Mouse (Mus musculus) liver, embryonic 15.5 days (tissue): ENCODE results near the gene Cd83. TPM values are rescaled to one million over a fixed set of nuclear protein-coding genes. Genes with fewer than 3 reads are reported as not detected.

Experiments
- ATAC-seq: fragments of 200-750 bp; cut with Nextera tagmentation; 2 replicates; pipeline ENCODE4 v1.8.0; 2017; ENCODE audit warnings: moderate number of reproducible peaks, mild to moderate bottlenecking, moderate library complexity; ENCODE audit not compliant: insufficient read depth
- H3K27ac ChIP-seq: fragments of 300-500 bp; sonication (generic); replicated peaks from 2 replicates; pipeline ENCODE4 v1.5.1; 2015; ENCODE audit warnings: mild to moderate bottlenecking, inconsistent platforms
- H3K27me3 ChIP-seq: fragments of 300-500 bp; sonication (generic); 2 replicates; pipeline ENCODE4 v1.6.1; 2015; ENCODE audit warnings: mild to moderate bottlenecking, inconsistent platforms
- H3K36me3 ChIP-seq: fragments of 300-500 bp; sonication (generic); replicated peaks from 2 replicates; pipeline ENCODE4 v1.6.1; 2015; ENCODE audit warnings: moderate library complexity, mild to moderate bottlenecking, inconsistent platforms
- H3K4me1 ChIP-seq: fragments of 300-500 bp; sonication (generic); replicated peaks from 2 replicates; pipeline ENCODE4 v1.6.1; 2015; ENCODE audit warnings: inconsistent platforms
- H3K4me2 ChIP-seq: fragments of 300-500 bp; sonication (generic); 2 replicates; pipeline ENCODE4 v1.6.1; 2015; ENCODE audit warnings: moderate library complexity, mild to moderate bottlenecking, inconsistent platforms
- H3K4me3 ChIP-seq: fragments of 300-500 bp; sonication (generic); replicated peaks from 2 replicates; pipeline ENCODE4 v1.5.1; 2015; ENCODE audit warnings: mild to moderate bottlenecking, inconsistent platforms
- H3K9ac ChIP-seq: fragments of 300-500 bp; sonication (generic); 2 replicates; pipeline ENCODE4 v1.6.1; 2015; ENCODE audit warnings: moderate library complexity, mild to moderate bottlenecking, inconsistent platforms
- H3K9me3 ChIP-seq: fragments of 300-500 bp; sonication (generic); replicated peaks from 2 replicates; pipeline ENCODE4 v1.6.1; 2016; ENCODE audit warnings: inconsistent platforms
- WGBS: fragments of 180-500 bp; shearing (Covaris S2); methylation state at CpG from one replicate; pipeline ENCODE4 v1.1.7; 2015; ENCODE audit warnings: mixed read lengths; ENCODE audit not compliant: insufficient replicate concordance; 5-methylcytosine and 5-hydroxymethylcytosine counted together
- polyA plus RNA-seq: library from polyadenylated mRNA; unstranded; fragments of >200 nt; fragmentation: Nextera tagmentation; extraction: Ambion mirVana; gene quantifications from 2 replicates; pipeline ENCODE4 v1.2.1, GENCODE M21; 2015

Cd83 gene
- 1.0 and 1.7 TPM in 2 replicates for polyA plus RNA-seq

DNA sequence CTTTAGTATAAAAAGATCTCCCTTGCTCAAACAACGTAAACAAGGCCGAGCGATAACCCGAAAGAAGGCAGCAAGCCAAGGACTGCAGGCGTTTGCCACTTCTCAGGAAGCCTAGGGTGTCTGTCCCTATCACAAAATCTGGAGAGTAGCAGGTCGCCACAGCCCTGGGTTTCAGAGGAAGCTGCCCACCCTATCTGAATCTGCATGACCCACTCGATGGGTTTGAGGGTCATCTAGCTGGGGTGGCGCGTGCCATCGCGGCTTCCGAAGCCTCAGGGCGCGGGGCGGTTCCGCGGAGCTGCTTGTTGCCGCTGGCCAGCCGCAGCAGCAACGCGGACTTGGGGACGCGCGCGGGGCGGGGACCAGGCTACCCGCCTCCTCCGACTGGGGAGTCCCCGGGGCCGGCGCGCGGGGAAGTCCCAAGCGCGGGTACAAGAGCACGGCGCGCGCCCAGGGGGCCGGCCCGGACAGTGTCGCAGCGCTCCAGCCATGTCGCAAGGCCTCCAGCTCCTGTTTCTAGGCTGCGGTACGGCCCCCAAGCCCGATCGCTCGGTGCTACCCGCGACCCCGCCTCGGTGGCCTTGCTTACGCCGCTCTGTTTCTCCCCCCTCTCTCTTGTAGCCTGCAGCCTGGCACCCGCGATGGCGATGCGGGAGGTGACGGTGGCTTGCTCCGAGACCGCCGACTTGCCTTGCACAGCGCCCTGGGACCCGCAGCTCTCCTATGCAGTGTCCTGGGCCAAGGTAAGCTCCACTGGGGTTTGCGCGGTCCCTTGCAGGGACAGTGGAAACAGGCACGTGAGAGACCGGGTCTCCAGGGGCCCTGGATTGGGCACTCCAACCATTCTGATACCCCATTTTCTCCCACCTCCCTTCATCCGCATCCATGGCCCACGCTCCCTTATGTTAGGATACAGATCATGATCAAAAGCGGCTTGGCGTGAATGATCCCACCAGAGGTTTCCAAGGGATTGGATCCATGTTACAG is at the start of gene Cd83:
Gene Cd83 (plus strand): TSS at position 51 of the 987 bp plus-strand sequence.
- WGBS: 6% methylated on average over 73 of the region's 73 CpGs
- Histone ChIP-seq H3K9ac (no peak within 1 kb of the TSS), H3K27ac (no peak within 1 kb of the TSS), H3K36me3 (no peaks in the 10 kb centered on the region), H3K4me2 (peak within 1 kb of the TSS; percentile 65), H3K4me3 (peak within 1 kb of the TSS; percentile 47), H3K9me3 (no peaks in the 10 kb centered on the region), H3K4me1 (0 out of 2 replicates have a peak, but pooled peaks cover 5% of the 10 kb centered on the region), H3K27me3 (peaks cover 46% of the 10 kb centered on the region)
- ATAC-seq: peak; percentile 73

- no peaks in the 10 kb centered on the region for H3K27me3 ChIP-seq
- no peaks in the 10 kb centered on the region for H3K4me1 ChIP-seq
- no peak overlapping the region for H3K4me3 ChIP-seq
- no peak overlapping the region for H3K27ac ChIP-seq
- H3K36me3 ChIP-seq: no peaks in the 10 kb centered on the region
- ATAC-seq: no peak
- 32% methylated on average over 15 of the region's 15 CpGs for WGBS
- H3K9ac ChIP-seq: no peak overlapping the region
- no peak overlapping the region for H3K4me2 ChIP-seq
- H3K9me3 ChIP-seq: no peaks in the 10 kb centered on the region
Measured at GRCm38 (mm10) chr13:43739598-43740275, 44.8 kb upstream of the Cd83 start.

DNA sequence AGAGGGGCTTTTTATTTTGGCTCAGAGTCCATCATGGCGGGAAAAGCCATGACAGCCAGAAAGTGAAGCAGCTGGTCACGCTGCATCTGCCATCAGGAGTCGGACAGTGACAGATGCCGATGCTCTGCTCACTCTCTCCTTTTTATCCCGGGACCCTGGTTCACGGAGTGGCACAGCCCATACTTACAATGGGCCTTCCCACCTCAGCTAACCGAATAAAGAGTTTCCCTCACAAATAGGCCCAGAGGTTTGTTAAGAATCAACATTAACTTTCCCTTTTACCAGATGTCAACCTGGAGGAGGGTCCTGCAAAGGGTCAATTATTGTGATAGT is 44.3 kb upstream of the Cd83 start:
- H3K4me1 ChIP-seq: no peaks in the 10 kb centered on the region
- no peak overlapping the region for H3K4me3 ChIP-seq
- no peak overlapping the region for H3K9ac ChIP-seq
- WGBS: 65% methylated on average over 7 of the region's 7 CpGs
- H3K27me3 ChIP-seq: no peaks in the 10 kb centered on the region
- no peak for ATAC-seq
- no peaks in the 10 kb centered on the region for H3K36me3 ChIP-seq
- H3K9me3 ChIP-seq: no peaks in the 10 kb centered on the region
- no peak overlapping the region for H3K4me2 ChIP-seq
- H3K27ac ChIP-seq: no peak overlapping the region

DNA sequence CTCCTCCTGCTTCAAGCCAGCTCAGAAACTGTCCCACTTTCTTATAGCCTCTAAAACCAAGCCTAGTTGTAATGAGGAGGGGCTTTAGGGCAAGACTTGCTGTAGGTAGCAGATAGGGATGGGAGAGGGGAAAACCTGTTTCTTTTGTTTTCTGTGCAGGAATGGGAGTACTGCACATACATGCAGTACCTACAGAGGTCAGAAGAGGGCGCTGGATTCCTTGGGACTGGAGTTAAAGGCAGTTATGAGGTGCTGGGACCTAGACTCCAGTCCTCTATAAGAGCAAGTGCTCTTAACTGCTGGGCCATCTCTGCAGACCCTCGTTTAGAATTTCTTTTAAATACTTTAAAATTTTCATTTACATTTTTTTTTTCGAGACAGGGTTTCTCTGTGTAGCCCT is 41.9 kb upstream of the Cd83 start:
- Histone ChIP-seq H3K27me3 (no peaks in the 10 kb centered on the region), H3K36me3 (no peaks in the 10 kb centered on the region), H3K4me3 (no peak overlapping the region), H3K4me2 (no peak overlapping the region), H3K4me1 (no peaks in the 10 kb centered on the region), H3K9me3 (no peaks in the 10 kb centered on the region), H3K9ac (no peak overlapping the region), H3K27ac (no peak overlapping the region)
- ATAC-seq: no peak
- WGBS: 40% methylated on average over 3 of the region's 3 CpGs

- Histone ChIP-seq H3K9ac (no peak overlapping the region), H3K27ac (no peak overlapping the region), H3K4me1 (no peaks in the 10 kb centered on the region), H3K4me3 (no peak overlapping the region), H3K4me2 (no peak overlapping the region), H3K9me3 (no peaks in the 10 kb centered on the region), H3K27me3 (no peaks in the 10 kb centered on the region), H3K36me3 (no peaks in the 10 kb centered on the region)
- ATAC-seq: no peak
- WGBS: 67% methylated on average over 7 of the region's 7 CpGs
Measured at GRCm38 (mm10) chr13:43744259-43744658, 40.3 kb upstream of the Cd83 start.

- ATAC-seq: no peak
- Histone ChIP-seq H3K27me3 (no peaks in the 10 kb centered on the region), H3K9ac (no peak overlapping the region), H3K36me3 (no peaks in the 10 kb centered on the region), H3K9me3 (no peaks in the 10 kb centered on the region), H3K4me2 (no peak overlapping the region), H3K27ac (no peak overlapping the region), H3K4me1 (no peaks in the 10 kb centered on the region), H3K4me3 (no peak overlapping the region)
- 28% methylated on average over 3 of the region's 3 CpGs for WGBS
Measured at GRCm38 (mm10) chr13:43750301-43750700, 34.3 kb upstream of the Cd83 start.

- H3K27ac ChIP-seq: no peak overlapping the region
- no peaks in the 10 kb centered on the region for H3K9me3 ChIP-seq
- 73% methylated on average over 6 of the region's 6 CpGs for WGBS
- H3K27me3 ChIP-seq: no peaks in the 10 kb centered on the region
- ATAC-seq: no peak
- no peaks in the 10 kb centered on the region for H3K4me1 ChIP-seq
- no peaks in the 10 kb centered on the region for H3K36me3 ChIP-seq
- H3K4me2 ChIP-seq: no peak overlapping the region
- H3K9ac ChIP-seq: no peak overlapping the region
- no peak overlapping the region for H3K4me3 ChIP-seq
Measured at GRCm38 (mm10) chr13:43750966-43751365, 33.6 kb upstream of the Cd83 start.

DNA sequence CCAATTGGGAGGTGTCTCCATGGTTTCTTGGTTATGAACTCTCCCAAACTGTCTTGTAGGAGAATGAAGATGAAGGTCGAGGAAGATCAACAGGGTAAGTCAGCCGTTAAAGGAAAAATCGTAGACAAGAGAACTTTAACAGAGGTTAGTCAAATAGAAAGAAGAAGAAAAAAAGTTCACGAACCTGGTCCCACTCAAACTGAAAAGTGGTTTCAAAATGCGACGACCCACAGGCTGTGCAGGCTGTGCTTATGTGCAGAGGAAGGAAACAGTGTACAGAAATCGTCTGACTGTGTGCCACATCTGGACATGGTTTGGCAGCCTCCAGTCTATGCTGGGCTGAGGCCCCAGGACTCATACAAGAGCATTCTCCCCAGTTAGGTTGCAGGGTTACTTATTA is 32.2 kb upstream of the Cd83 start:
- no peaks in the 10 kb centered on the region for H3K9me3 ChIP-seq
- no peak for ATAC-seq
- no peaks in the 10 kb centered on the region for H3K27me3 ChIP-seq
- H3K9ac ChIP-seq: no peak overlapping the region
- H3K4me1 ChIP-seq: no peaks in the 10 kb centered on the region
- no peak overlapping the region for H3K27ac ChIP-seq
- no peak overlapping the region for H3K4me3 ChIP-seq
- H3K36me3 ChIP-seq: no peaks in the 10 kb centered on the region
- 53% methylated on average over 7 of the region's 7 CpGs for WGBS
- H3K4me2 ChIP-seq: no peak overlapping the region

DNA sequence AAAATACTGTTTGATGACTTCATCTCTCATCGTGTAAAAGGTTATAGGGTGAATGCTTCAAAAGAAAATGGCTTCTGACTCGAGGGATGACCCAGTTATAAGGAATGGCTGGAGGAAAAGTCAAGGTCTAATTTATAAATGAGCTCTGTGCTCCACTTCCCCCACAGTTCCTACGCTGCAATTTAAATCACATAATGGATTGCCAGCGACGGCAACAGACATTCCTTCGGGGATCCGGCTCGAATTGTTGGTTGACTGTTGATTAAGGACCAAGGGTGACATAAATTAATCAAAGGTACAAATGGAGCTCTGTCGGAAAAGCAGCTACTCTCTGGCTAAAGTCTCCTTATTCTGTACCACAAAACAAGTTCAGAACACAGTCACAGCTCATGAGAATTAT is 30.9 kb upstream of the Cd83 start:
- Histone ChIP-seq H3K4me2 (no peak overlapping the region), H3K4me3 (no peak overlapping the region)

GRCm38 (mm10) chr13:43754455-43755128 is 30.0 kb upstream of the Cd83 start:
- WGBS: 63% methylated on average over 3 of the region's 3 CpGs
- no peak overlapping the region for H3K27ac ChIP-seq
- no peak overlapping the region for H3K4me2 ChIP-seq
- no peak overlapping the region for H3K9ac ChIP-seq
- no peaks in the 10 kb centered on the region for H3K9me3 ChIP-seq
- no peaks in the 10 kb centered on the region for H3K4me1 ChIP-seq
- H3K36me3 ChIP-seq: no peaks in the 10 kb centered on the region
- no peak for ATAC-seq
- H3K4me3 ChIP-seq: no peak overlapping the region
- no peaks in the 10 kb centered on the region for H3K27me3 ChIP-seq

More for the DNA sequence above, 30.9 kb upstream of the Cd83 start:
- Histone ChIP-seq H3K9ac (no peak overlapping the region), H3K9me3 (no peaks in the 10 kb centered on the region), H3K36me3 (no peaks in the 10 kb centered on the region), H3K27ac (no peak overlapping the region), H3K4me1 (no peaks in the 10 kb centered on the region), H3K27me3 (no peaks in the 10 kb centered on the region)
- WGBS: 53% methylated on average over 9 of the region's 9 CpGs
- ATAC-seq: no peak

- Histone ChIP-seq H3K27ac (no peak overlapping the region), H3K9me3 (no peaks in the 10 kb centered on the region), H3K4me3 (no peak overlapping the region), H3K9ac (no peak overlapping the region), H3K4me1 (no peaks in the 10 kb centered on the region), H3K27me3 (no peaks in the 10 kb centered on the region), H3K4me2 (no peak overlapping the region), H3K36me3 (no peaks in the 10 kb centered on the region)
- no peak for ATAC-seq
- WGBS: 57% methylated on average over 7 of the region's 7 CpGs
Measured at GRCm38 (mm10) chr13:43755573-43755972, 29.0 kb upstream of the Cd83 start.
